Mouse (Mus musculus) heart, postnatal 0 days (tissue): ENCODE data around the gene Pard3b.

Experiments used
- CTCF ChIP-seq: IDR thresholded peaks from 2 replicates; pipeline ENCODE4 v1.5.1; 2016; ENCODE audit warnings: antibody characterized with exemption, control low read depth, low read depth
- EP300 ChIP-seq: IDR thresholded peaks from 2 replicates; pipeline ENCODE4 v1.6.1; 2016; ENCODE audit warnings: antibody characterized with exemption, low read depth

DNA sequence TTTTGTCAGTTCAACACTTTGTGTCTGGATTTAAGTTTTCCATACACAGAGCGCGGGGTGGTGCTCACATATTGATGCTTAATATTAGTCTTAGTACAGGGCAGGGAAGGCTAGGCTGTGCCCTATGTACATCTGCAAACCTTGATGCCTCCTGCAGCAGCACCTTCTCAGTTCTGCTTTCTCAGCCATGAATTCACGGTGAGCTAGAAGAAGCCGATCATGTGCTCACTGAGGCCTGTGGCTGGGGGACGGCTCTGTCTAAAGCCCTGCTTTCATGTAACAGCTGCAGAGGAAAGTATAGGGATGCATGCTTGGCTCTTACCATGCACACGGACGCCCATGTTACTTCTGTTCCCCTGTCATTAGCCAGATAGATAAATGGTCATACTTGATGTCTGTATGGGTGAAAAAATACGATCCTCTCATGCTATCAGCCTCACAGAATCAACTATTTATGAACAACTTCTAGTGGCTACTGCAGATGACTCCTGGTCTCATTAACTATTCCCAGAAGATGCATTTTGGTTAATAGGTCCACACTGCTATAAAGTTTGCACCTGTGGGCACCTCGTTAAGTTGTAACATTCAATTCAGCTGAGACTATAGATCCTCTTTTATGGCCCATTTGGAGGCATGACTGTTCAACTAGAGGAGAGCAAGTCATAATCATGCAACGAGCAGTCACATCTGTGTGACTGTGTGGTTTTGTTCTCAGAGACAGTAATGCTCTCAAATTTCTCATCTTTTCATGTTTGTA is 60.0 kb downstream of the Pard3b start:
- TF ChIP-seq EP300: no peak
- TF ChIP-seq CTCF: no peak
